Mouse (Mus musculus) stomach, postnatal 0 days (tissue): ENCODE results near the gene Gltp. TPM values are rescaled to one million over a fixed set of nuclear protein-coding genes. Genes with fewer than 3 reads are reported as not detected.

Source experiments
- ATAC-seq: fragments of 200-750 bp; cut with Nextera tagmentation; 2 replicates; pipeline ENCODE4 v1.8.0; 2017; ENCODE audit not compliant: low FRiP score, low TSS enrichment
- DNase-seq: peaks from one replicate; pipeline ENCODE4 v3.0.0-alpha.2; 2016; ENCODE audit warnings: low spot score
- H3K27ac ChIP-seq: fragments of 300-500 bp; sonication (generic); replicated peaks from 2 replicates; pipeline ENCODE4 v1.5.1; 2014; ENCODE audit warnings: mild to moderate bottlenecking, control low read depth
- H3K27me3 ChIP-seq: fragments of 300-500 bp; sonication (generic); 2 replicates; pipeline ENCODE4 v1.6.1; 2014; ENCODE audit warnings: low read length; ENCODE audit not compliant: control insufficient read depth, insufficient read depth
- H3K36me3 ChIP-seq: fragments of 300-500 bp; sonication (generic); 2 replicates; pipeline ENCODE4 v1.6.1; 2014; ENCODE audit warnings: low read length, mixed read lengths; ENCODE audit not compliant: control insufficient read depth, insufficient read depth
- H3K4me1 ChIP-seq: fragments of 300-500 bp; sonication (generic); replicated peaks from 2 replicates; pipeline ENCODE4 v1.6.1; 2014; ENCODE audit warnings: antibody characterized with exemption; ENCODE audit not compliant: control insufficient read depth, insufficient read depth
- H3K4me2 ChIP-seq: fragments of 300-500 bp; sonication (generic); replicated peaks from 2 replicates; pipeline ENCODE4 v1.6.1; 2014; ENCODE audit warnings: low read depth, mild to moderate bottlenecking, control low read depth, moderate library complexity
- H3K4me3 ChIP-seq: fragments of 300-500 bp; sonication (generic); 2 replicates; pipeline ENCODE4 v1.5.1; 2014; ENCODE audit warnings: low read depth, low read length, control low read depth
- H3K9ac ChIP-seq: fragments of 300-500 bp; sonication (generic); 2 replicates; pipeline ENCODE4 v1.6.1; 2014; ENCODE audit warnings: mild to moderate bottlenecking, low read length, control low read depth, mixed read lengths
- H3K9me3 ChIP-seq: fragments of 300-500 bp; sonication (generic); 2 replicates; pipeline ENCODE4 v1.6.1; 2016; ENCODE audit warnings: low read length; ENCODE audit not compliant: control insufficient read depth
- CTCF ChIP-seq: IDR thresholded peaks from 2 replicates; pipeline ENCODE4 v1.5.1; 2016; ENCODE audit warnings: antibody characterized with exemption, low read depth, mild to moderate bottlenecking, moderate library complexity
- EP300 ChIP-seq: optimal IDR thresholded peaks from 2 replicates; pipeline ENCODE3; 2016; ENCODE audit warnings: antibody characterized with exemption
- WGBS: fragments of 180-500 bp; shearing (Covaris S2); extraction: QIAGEN DNeasy Blood & Tissue Kit; methylation state at CpG from one replicate; pipeline ENCODE4 v1.1.7; 2014; 5-methylcytosine and 5-hydroxymethylcytosine counted together
- polyA plus RNA-seq: library from polyadenylated mRNA; unstranded; fragments of >200 nt; fragmentation: Nextera tagmentation; extraction: Ambion mirVana; gene quantifications from 2 replicates; pipeline ENCODE4 v1.2.1, GENCODE M21; 2015

Gltp gene
- polyA plus RNA-seq, 1 experiment from 2014 or later: 482 TPM

DNA sequence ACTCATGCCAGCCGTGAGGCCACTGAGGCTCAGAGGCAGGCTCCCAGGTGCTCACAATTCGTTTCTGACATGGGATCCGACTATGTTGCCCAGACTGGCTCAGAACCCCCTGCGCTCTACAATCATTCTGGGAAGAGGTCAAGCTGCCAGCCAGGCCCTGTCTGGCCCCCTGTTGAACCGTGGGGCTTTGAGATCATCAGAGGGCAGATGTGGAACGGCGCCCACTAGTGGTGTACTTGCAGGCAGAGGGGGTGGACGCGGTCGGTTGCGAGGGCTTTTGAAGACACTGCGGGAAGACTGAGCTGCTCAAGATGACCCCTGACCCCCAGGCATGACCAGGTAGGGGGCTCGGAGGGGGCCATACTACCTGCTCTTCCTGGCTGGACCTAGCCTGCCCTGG lies 17.7 kb downstream of the Gltp start:
- ATAC-seq: no peak
- no peak for DNase-seq
- WGBS: 83% methylated on average over 13 of the region's 13 CpGs

DNA sequence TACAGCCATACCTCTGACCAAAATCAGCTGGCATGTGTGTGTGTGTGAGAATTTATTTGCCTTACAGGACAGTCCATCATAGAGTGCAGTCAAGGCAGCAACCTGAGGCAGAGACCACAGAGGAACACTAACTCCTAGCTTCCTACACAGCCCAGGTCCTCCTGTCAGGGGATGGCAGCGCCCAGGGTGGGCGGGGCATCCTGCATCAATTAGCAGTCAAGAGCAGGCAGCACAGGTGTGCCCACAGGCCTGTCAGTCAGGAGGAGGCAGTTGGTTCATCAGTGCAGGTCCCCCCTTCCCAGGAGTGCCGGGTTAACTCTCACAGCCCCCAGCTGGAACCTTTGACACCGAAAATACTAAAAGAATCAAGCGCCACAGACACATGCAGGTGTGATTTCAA lies 21.8 kb downstream of the Gltp start:
- no peak overlapping the region for H3K4me2 ChIP-seq
- TF ChIP-seq CTCF (no peak), EP300 (no peak)
- DNase-seq (no peak), ATAC-seq (no peak)
- H3K4me3 ChIP-seq: no peak overlapping the region
- no peaks in the 10 kb centered on the region for H3K4me1 ChIP-seq
- H3K27me3 ChIP-seq: no peaks in the 10 kb centered on the region
- no peak overlapping the region for H3K9ac ChIP-seq
- no peak overlapping the region for H3K27ac ChIP-seq
- 85% methylated on average over 5 of the region's 5 CpGs for WGBS
- H3K9me3 ChIP-seq: no peaks in the 10 kb centered on the region
- no peaks in the 10 kb centered on the region for H3K36me3 ChIP-seq

More for the DNA sequence above, 17.7 kb downstream of the Gltp start:
- H3K36me3 ChIP-seq: peaks cover 8% of the 10 kb centered on the region; the same call in 1 of the 2 replicates
- H3K27me3 ChIP-seq: no peaks in the 10 kb centered on the region
- H3K9ac ChIP-seq: no peak overlapping the region
- H3K27ac ChIP-seq: no peak overlapping the region
- H3K4me1 ChIP-seq: no peaks in the 10 kb centered on the region
- H3K4me3 ChIP-seq: no peak overlapping the region
- H3K4me2 ChIP-seq: no peak overlapping the region
- no peak for TF ChIP-seq EP300
- TF ChIP-seq CTCF: peak; percentile 47
- H3K9me3 ChIP-seq: no peaks in the 10 kb centered on the region

GRCm38 (mm10) chr5:114667228-114667856 lies 23.4 kb downstream of the Gltp start:
- peak overlapping the region; percentile 73 for H3K27ac ChIP-seq
- no peaks in the 10 kb centered on the region for H3K4me1 ChIP-seq
- DNase-seq: peak; percentile 99
- WGBS: 4% methylated on average over 36 of the region's 36 CpGs
- no peaks in the 10 kb centered on the region for H3K9me3 ChIP-seq
- H3K36me3 ChIP-seq: no peaks in the 10 kb centered on the region
- H3K4me2 ChIP-seq: peak overlapping the region; percentile 49
- no peaks in the 10 kb centered on the region for H3K27me3 ChIP-seq
- peak; percentile 94 for ATAC-seq
- H3K9ac ChIP-seq: no peak overlapping the region
- TF ChIP-seq EP300 (no peak), CTCF (peak; percentile 100)
- peak overlapping the region; percentile 29 for H3K4me3 ChIP-seq

- no peaks in the 10 kb centered on the region for H3K9me3 ChIP-seq
- H3K27ac ChIP-seq: no peak overlapping the region
- no peak overlapping the region for H3K9ac ChIP-seq
- 68% methylated on average over 1 of the region's 1 CpGs for WGBS
- no peaks in the 10 kb centered on the region for H3K36me3 ChIP-seq
- no peaks in the 10 kb centered on the region for H3K27me3 ChIP-seq
- H3K4me2 ChIP-seq: peak overlapping the region; percentile 49; the same call in 1 of the 2 replicates
- H3K4me3 ChIP-seq: no peak overlapping the region
- DNase-seq (no peak), ATAC-seq (no peak)
- no peak for TF ChIP-seq CTCF
- TF ChIP-seq EP300: no peak
- no peaks in the 10 kb centered on the region for H3K4me1 ChIP-seq
Measured at GRCm38 (mm10) chr5:114666659-114667058, 24.1 kb downstream of the Gltp start.

- TF ChIP-seq CTCF (no peak), EP300 (no peak)
- H3K36me3 ChIP-seq: no peaks in the 10 kb centered on the region
- H3K9me3 ChIP-seq: no peaks in the 10 kb centered on the region
- H3K9ac ChIP-seq: no peak overlapping the region
- no peak overlapping the region for H3K4me3 ChIP-seq
- H3K4me2 ChIP-seq: no peak overlapping the region
- ATAC-seq (no peak), DNase-seq (peak; percentile 37)
- 58% methylated on average over 7 of the region's 7 CpGs for WGBS
- no peaks in the 10 kb centered on the region for H3K4me1 ChIP-seq
- H3K27me3 ChIP-seq: no peaks in the 10 kb centered on the region
- no peak overlapping the region for H3K27ac ChIP-seq
Measured at GRCm38 (mm10) chr5:114664750-114665149, 26.0 kb downstream of the Gltp start.

DNA sequence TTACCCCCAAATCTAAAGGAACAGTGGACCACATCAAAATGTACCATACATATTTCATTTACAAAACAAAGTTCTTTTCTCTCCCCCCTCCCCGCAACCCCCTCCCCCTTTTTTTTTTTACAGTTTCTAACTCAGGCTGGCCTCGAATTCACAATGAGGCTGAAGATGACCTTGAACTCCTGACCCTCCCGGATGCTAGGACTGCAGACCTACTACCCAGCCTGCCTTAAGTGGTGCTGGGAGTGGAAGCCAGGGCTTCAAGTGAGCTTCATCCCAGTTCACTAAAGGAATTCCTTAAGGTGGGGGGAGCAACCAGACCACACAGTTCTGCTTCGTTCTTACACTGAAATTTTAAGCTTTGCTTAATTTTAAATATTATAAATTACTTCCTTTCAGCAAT lies 26.6 kb downstream of the Gltp start:
- no peak overlapping the region for H3K27ac ChIP-seq
- ATAC-seq (no peak), DNase-seq (no peak)
- H3K4me2 ChIP-seq: no peak overlapping the region
- TF ChIP-seq EP300 (no peak), CTCF (no peak)
- 66% methylated on average over 4 of the region's 4 CpGs for WGBS
- H3K9ac ChIP-seq: no peak overlapping the region
- no peaks in the 10 kb centered on the region for H3K36me3 ChIP-seq
- no peaks in the 10 kb centered on the region for H3K27me3 ChIP-seq
- no peaks in the 10 kb centered on the region for H3K4me1 ChIP-seq
- H3K4me3 ChIP-seq: no peak overlapping the region
- no peaks in the 10 kb centered on the region for H3K9me3 ChIP-seq
